Mouse (Mus musculus): Measurements from ENCODE around the gene Atp6v1a.

GRCm38 (mm10) chr16:44122982-44123725, 16.4 kb downstream of the Atp6v1a start:
- TF ChIP-seq CTCF (IDR thresholded peaks at IDR 0.05; ENCODE audit: extremely low read depth, insufficient read depth, insufficient read length, insufficient replicate concordance) (no peak), POLR2A (IDR thresholded peaks at IDR 0.05; ENCODE audit: low read depth, low read length) (no peak)

Data from spleen, adult 2 months (tissue).